Mouse (Mus musculus) adrenal gland, adult 8-10 months (tissue): ENCODE measurements around the gene Tacc3. TPM values are rescaled to one million over a fixed set of nuclear protein-coding genes. Genes with fewer than 3 reads are reported as not detected.

Source experiments
- DNase-seq: peaks from one replicate; pipeline ENCODE4 v3.0.0; 2022
- total RNA-seq, 4 experiments: library from RNA; stranded (reverse); gene quantifications; 2 replicates each; pipeline ENCODE4 v1.2.4; 2022

The Tacc3 gene
- total RNA-seq, 4 experiments from 2014 or later, result 3.5 to 9.6 (median 6.7) TPM

- DNase-seq, result no peak
Measured at GRCm38 (mm10) chr5:33655251-33655840, 2.6 kb upstream of the Tacc3 start.

- DNase-seq, result no peak
Measured at GRCm38 (mm10) chr5:33656739-33657138, 1.2 kb upstream of the Tacc3 start.

GRCm38 (mm10) chr5:33657251-33657786, 609 bp upstream of the Tacc3 start:
- no peak for DNase-seq

- DNase-seq, result no peak
Measured at GRCm38 (mm10) chr5:33658664-33659050, 729 bp downstream of the Tacc3 start.

- no peak for DNase-seq
Measured at GRCm38 (mm10) chr5:33668223-33668622, 10.3 kb downstream of the Tacc3 start.

GRCm38 (mm10) chr5:33671659-33672058, 13.7 kb downstream of the Tacc3 start:
- DNase-seq, result no peak

- no peak for DNase-seq
Measured at GRCm38 (mm10) chr5:33674439-33674838, 16.5 kb downstream of the Tacc3 start.

GRCm38 (mm10) chr5:33675964-33676363, 18.0 kb downstream of the Tacc3 start:
- no peak for DNase-seq

- no peak for DNase-seq
Measured at GRCm38 (mm10) chr5:33678244-33678643, 20.3 kb downstream of the Tacc3 start.

- no peak for DNase-seq
Measured at GRCm38 (mm10) chr5:33681044-33681443, 23.1 kb downstream of the Tacc3 start.

GRCm38 (mm10) chr5:33681611-33682388, 23.9 kb downstream of the Tacc3 start:
- no peak for DNase-seq

- no peak for DNase-seq
Measured at GRCm38 (mm10) chr5:33682963-33683362, 25.0 kb downstream of the Tacc3 start.

GRCm38 (mm10) chr5:33683897-33684652, 26.1 kb downstream of the Tacc3 start:
- DNase-seq, result no peak

GRCm38 (mm10) chr5:33684932-33685331, 27.0 kb downstream of the Tacc3 start:
- DNase-seq, result no peak

- no peak for DNase-seq
Measured at GRCm38 (mm10) chr5:33687142-33687541, 29.2 kb downstream of the Tacc3 start.

- no peak for DNase-seq
Measured at GRCm38 (mm10) chr5:33688278-33689220, 30.6 kb downstream of the Tacc3 start.

GRCm38 (mm10) chr5:33689221-33689844, 31.4 kb downstream of the Tacc3 start:
- DNase-seq, result no peak

- no peak for DNase-seq
Measured at GRCm38 (mm10) chr5:33689852-33690645, 32.1 kb downstream of the Tacc3 start.

- no peak for DNase-seq
Measured at GRCm38 (mm10) chr5:33692393-33692792, 34.5 kb downstream of the Tacc3 start.

GRCm38 (mm10) chr5:33694461-33694847, 36.5 kb downstream of the Tacc3 start:
- no peak for DNase-seq
